9 mouse cellular contexts compared by ENCODE assay signal in the genomic region with DNA sequence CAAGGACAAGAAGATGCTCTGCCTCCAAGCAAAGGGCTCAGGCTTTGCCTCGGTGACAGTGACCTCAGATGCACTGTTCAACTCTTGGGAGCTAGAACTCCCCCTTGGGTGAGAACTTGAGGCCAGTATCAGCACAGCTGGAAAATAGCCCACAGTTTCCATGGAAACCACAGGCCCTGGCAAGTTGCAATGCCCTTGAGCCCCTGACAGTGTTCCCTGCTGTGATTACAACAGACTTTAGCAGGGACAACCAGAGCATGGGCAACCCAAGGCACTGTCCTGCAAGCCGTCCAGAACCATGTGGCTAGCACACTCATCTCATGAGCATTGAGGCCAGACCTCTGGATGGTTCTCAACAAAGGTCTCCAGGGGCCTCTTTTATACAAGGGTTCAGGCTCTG. TPM values are rescaled to one million over a fixed set of nuclear protein-coding genes. Genes with fewer than 3 reads are reported as not detected.
DNase-seq lines count a peak whose midpoint lies in the region; ATAC-seq and TF ChIP-seq lines count a peak whose summit lies in the region.
"Had no signal": no experiment of that assay in that cellular context is flagged by ENCODE, and none has a peak within 500 bp of the region (broad histone marks: within the 10 kb centered on the region; RNA-seq: fewer than 3 reads in every experiment).

No protein-coding gene starts in this region.

- TF ChIP-seq POLR2A in brain, embryonic 14.5 days (IDR thresholded peaks at IDR 0.05; ENCODE audit: borderline replicate concordance, extremely low read depth, insufficient read depth, insufficient read length, poor library complexity, severe bottlenecking): no peak

- H3K27me3 ChIP-seq in forebrain, postnatal 0 days (ENCODE audit: insufficient read depth, low read length): no peaks in the 10 kb centered on the region
- H3K27me3 ChIP-seq in forebrain, embryonic 11.5 days (ENCODE audit: control insufficient read depth, insufficient read depth, low read length): no peaks in the 10 kb centered on the region
- H3K27me3 ChIP-seq in forebrain, embryonic 15.5 days: no peaks in the 10 kb centered on the region
- no peaks in the 10 kb centered on the region for H3K27me3 ChIP-seq in liver, embryonic 11.5 days (replicated peaks; ENCODE audit: control insufficient read depth, insufficient read depth, low read length)
- H3K27me3 ChIP-seq: neural tube, embryonic 12.5 days had no signal

- H3K36me3 ChIP-seq in forebrain, postnatal 0 days (ENCODE audit: insufficient read depth): peaks cover 17% of the 10 kb centered on the region
- H3K36me3 ChIP-seq in forebrain, embryonic 11.5 days (ENCODE audit: control insufficient read depth, insufficient read depth, low read length): peaks cover 2% of the 10 kb centered on the region; the same call in 1 of the 2 replicates
- H3K36me3 ChIP-seq in forebrain, embryonic 15.5 days: peaks cover 10% of the 10 kb centered on the region; the same call in 1 of the 2 replicates
- peaks cover 8% of the 10 kb centered on the region; the same call in 1 of the 2 replicates for H3K36me3 ChIP-seq in liver, embryonic 11.5 days (ENCODE audit: control insufficient read depth, insufficient read depth, low read length)

- H3K4me1 ChIP-seq in forebrain, postnatal 0 days (ENCODE audit: insufficient read depth): no peaks in the 10 kb centered on the region
- H3K4me1 ChIP-seq in forebrain, embryonic 11.5 days (replicated peaks; ENCODE audit: control insufficient read depth, insufficient read depth, low read length): peaks cover 7% of the 10 kb centered on the region; the same call in 1 of the 2 replicates
- H3K4me1 ChIP-seq in forebrain, embryonic 15.5 days: peaks cover 12% of the 10 kb centered on the region; the same call in 1 of the 2 replicates
- peaks cover 5% of the 10 kb centered on the region for H3K4me1 ChIP-seq in liver, embryonic 11.5 days (replicated peaks; ENCODE audit: control insufficient read depth, insufficient read depth, low read length)

- no peaks in the 10 kb centered on the region for H3K9me3 ChIP-seq in forebrain, postnatal 0 days (ENCODE audit: low read length)
- no peaks in the 10 kb centered on the region for H3K9me3 ChIP-seq in forebrain, embryonic 11.5 days (ENCODE audit: control insufficient read depth, low read length)
- no peaks in the 10 kb centered on the region for H3K9me3 ChIP-seq in forebrain, embryonic 15.5 days
- no peaks in the 10 kb centered on the region for H3K9me3 ChIP-seq in liver, embryonic 11.5 days (ENCODE audit: control insufficient read depth, low read length)
- H3K9me3 ChIP-seq: neural tube, embryonic 12.5 days had no signal

- peak; percentile 27 for DNase-seq in forebrain, postnatal 0 days
- no peak for DNase-seq in forebrain, embryonic 11.5 days (ENCODE audit: low spot score)
- DNase-seq in ES-CJ7 (ENCODE audit: low read depth, low spot score): peak; percentile 16
- peak; percentile 47 for DNase-seq in brain, embryonic 14.5 days (ENCODE audit: low read depth)
- DNase-seq in kidney, postnatal 10 days: peak; percentile 51
- no peak for DNase-seq in spleen, adult 12 weeks (ENCODE audit: low spot score)
- no peak for DNase-seq in liver, embryonic 11.5 days (ENCODE audit: low spot score)

- H3K4me3 ChIP-seq in forebrain, postnatal 0 days (ENCODE audit: low read depth, low read length): no peak overlapping the region
- H3K4me3 ChIP-seq in forebrain, embryonic 11.5 days (ENCODE audit: low read depth, low read length): no peak overlapping the region
- H3K4me3 ChIP-seq in forebrain, embryonic 15.5 days: no peak overlapping the region
- H3K4me3 ChIP-seq in liver, embryonic 11.5 days (ENCODE audit: low read depth, low read length): no peak overlapping the region
- H3K4me3 ChIP-seq: neural tube, embryonic 12.5 days had no signal

- no peak overlapping the region for H3K4me2 ChIP-seq in forebrain, postnatal 0 days (ENCODE audit: low read depth)
- no peak overlapping the region for H3K4me2 ChIP-seq in forebrain, embryonic 11.5 days (ENCODE audit: low read depth, low read length, severe bottlenecking)
- H3K4me2 ChIP-seq in forebrain, embryonic 15.5 days (replicated peaks): no peak overlapping the region
- no peak overlapping the region for H3K4me2 ChIP-seq in liver, embryonic 11.5 days
- H3K4me2 ChIP-seq: neural tube, embryonic 12.5 days had no signal

- H3K9ac ChIP-seq in forebrain, postnatal 0 days: no peak overlapping the region
- no peak overlapping the region for H3K9ac ChIP-seq in forebrain, embryonic 11.5 days (ENCODE audit: low read length)
- no peak overlapping the region for H3K9ac ChIP-seq in forebrain, embryonic 15.5 days (replicated peaks)
- no peak overlapping the region for H3K9ac ChIP-seq in liver, embryonic 11.5 days (ENCODE audit: low read depth, low read length)
- H3K9ac ChIP-seq: neural tube, embryonic 12.5 days had no signal

- peak; percentile 29; the same call in 1 of the 2 replicates for ATAC-seq in forebrain, postnatal 0 days
- no peak for ATAC-seq in forebrain, embryonic 11.5 days (replicated peaks; ENCODE audit: low FRiP score)
- ATAC-seq in forebrain, embryonic 15.5 days (replicated peaks): no peak
- no peak for ATAC-seq in liver, embryonic 11.5 days (replicated peaks; ENCODE audit: low FRiP score)

- WGBS in forebrain, postnatal 0 days: 28% methylated on average over 2 of the region's 2 CpGs
- 59% methylated on average over 2 of the region's 2 CpGs for WGBS in forebrain, embryonic 11.5 days
- 46% methylated on average over 2 of the region's 2 CpGs for WGBS in forebrain, embryonic 15.5 days
- 78% methylated on average over 2 of the region's 2 CpGs for WGBS in liver, embryonic 11.5 days

- H3K27ac ChIP-seq in forebrain, postnatal 0 days (ENCODE audit: low read depth, low read length): no peak overlapping the region
- H3K27ac ChIP-seq in forebrain, embryonic 11.5 days (ENCODE audit: low read depth, low read length): no peak overlapping the region
- no peak overlapping the region for H3K27ac ChIP-seq in forebrain, embryonic 15.5 days (replicated peaks)
- H3K27ac ChIP-seq in liver, embryonic 11.5 days (ENCODE audit: low read depth, low read length): no peak overlapping the region
- H3K27ac ChIP-seq: neural tube, embryonic 12.5 days had no signal

- TF ChIP-seq CTCF in forebrain, postnatal 0 days (IDR thresholded peaks at IDR 0.05; ENCODE audit: low read depth): no peak
- TF ChIP-seq CTCF in brain, embryonic 14.5 days (IDR thresholded peaks at IDR 0.05; ENCODE audit: borderline replicate concordance, extremely low read depth, insufficient read depth, insufficient read length): no peak

RNA-seq across cellular contexts. Expression of gene Lgals9, which starts 54.7 kb away (rescaled TPM):
- total RNA-seq in forebrain, postnatal 0 days (2014; rRNA removed): 8.6 and 13.9 TPM in 2 replicates
- polyA plus RNA-seq in forebrain, postnatal 0 days (2015; fragmentation: Nextera tagmentation; extraction: Ambion mirVana): 20.5 and 21.7 TPM in 2 replicates
- 3.7 and 4.0 TPM in 2 replicates for polyA plus RNA-seq in forebrain, embryonic 11.5 days (2014; fragmentation: Nextera tagmentation; extraction: Ambion mirVana)
- polyA plus RNA-seq in brain, embryonic 14.5 days (2012; rRNA removed): 6.1 and 8.8 TPM in 2 replicates
- 7.2 and 7.8 TPM in 2 replicates for polyA plus RNA-seq in forebrain, embryonic 15.5 days (2015; fragmentation: Nextera tagmentation; extraction: Ambion mirVana)
- 44.1 and 47.1 TPM in 2 replicates for polyA plus RNA-seq in liver, embryonic 11.5 days (2014; fragmentation: Nextera tagmentation; extraction: Ambion mirVana)

Comparison
In these comparisons a context has a peak if more than half of its experiments do, and no peak if none do; other contexts are left out.
1. DNase-seq: peak in forebrain, postnatal 0 days (single experiment), ES-CJ7 (single experiment), brain, embryonic 14.5 days (single experiment) and kidney, postnatal 10 days (single experiment); none in forebrain, embryonic 11.5 days (single experiment), spleen, adult 12 weeks (single experiment) and liver, embryonic 11.5 days (single experiment).